Mouse (Mus musculus): ENCODE data around the gene Adcy10. TPM values are rescaled to one million over a fixed set of nuclear protein-coding genes. Genes with fewer than 3 reads are reported as not detected.
A peak's percentile ranks its signal among the peaks of the same experiment; 100 is the strongest.

Gene Adcy10
- total and polyA plus RNA-seq, 2 experiments from 2014 or later = 0.10 TPM; not detected in 1

- H3K4me1 ChIP-seq (ENCODE audit: insufficient read depth) = no peaks in the 10 kb centered on the region
- no peaks in the 10 kb centered on the region for H3K9me3 ChIP-seq (ENCODE audit: low read length)
- no peak overlapping the region for H3K4me3 ChIP-seq (ENCODE audit: low read depth, low read length)
- no peak overlapping the region for H3K9ac ChIP-seq
- no peak overlapping the region for H3K4me2 ChIP-seq (ENCODE audit: low read depth)
- DNase-seq (no peak), ATAC-seq (no peak)
- WGBS = 81% methylated on average over 8 of the region's 8 CpGs
- H3K27me3 ChIP-seq (ENCODE audit: insufficient read depth, low read length) = no peaks in the 10 kb centered on the region
- H3K27ac ChIP-seq (ENCODE audit: low read depth, low read length) = no peak overlapping the region
- TF ChIP-seq CTCF (IDR thresholded peaks at IDR 0.05; ENCODE audit: low read depth) = no peak
- H3K36me3 ChIP-seq (ENCODE audit: insufficient read depth) = peaks cover 20% of the 10 kb centered on the region
Measured at GRCm38 (mm10) chr1:165587845-165588244, 102.9 kb downstream of the Adcy10 start.

GRCm38 (mm10) chr1:165589280-165590048 lies 104.5 kb downstream of the Adcy10 start:
- WGBS = 59% methylated on average over 10 of the region's 10 CpGs
- H3K9ac ChIP-seq = no peak overlapping the region
- TF ChIP-seq CTCF (IDR thresholded peaks at IDR 0.05; ENCODE audit: low read depth) = no peak
- no peak overlapping the region for H3K4me2 ChIP-seq (ENCODE audit: low read depth)
- DNase-seq (no peak), ATAC-seq (peak; percentile 51; the same call in 1 of the 2 replicates)
- 0 out of 2 replicates have a peak overlapping the region, but pooled peaks have one; percentile 15 for H3K27ac ChIP-seq (ENCODE audit: low read depth, low read length)
- no peaks in the 10 kb centered on the region for H3K27me3 ChIP-seq (ENCODE audit: insufficient read depth, low read length)
- H3K4me3 ChIP-seq (ENCODE audit: low read depth, low read length) = no peak overlapping the region
- no peaks in the 10 kb centered on the region for H3K4me1 ChIP-seq (ENCODE audit: insufficient read depth)
- H3K36me3 ChIP-seq (ENCODE audit: insufficient read depth) = peaks cover 28% of the 10 kb centered on the region
- H3K9me3 ChIP-seq (ENCODE audit: low read length) = no peaks in the 10 kb centered on the region

- DNase-seq (no peak), ATAC-seq (no peak)
- no peak for TF ChIP-seq CTCF (IDR thresholded peaks at IDR 0.05; ENCODE audit: low read depth)
- no peak overlapping the region for H3K27ac ChIP-seq (ENCODE audit: low read depth, low read length)
- no peak overlapping the region for H3K9ac ChIP-seq
- no peaks in the 10 kb centered on the region for H3K9me3 ChIP-seq (ENCODE audit: low read length)
- H3K4me3 ChIP-seq (ENCODE audit: low read depth, low read length) = no peak overlapping the region
- H3K36me3 ChIP-seq (ENCODE audit: insufficient read depth) = peaks cover 39% of the 10 kb centered on the region
- no peaks in the 10 kb centered on the region for H3K4me1 ChIP-seq (ENCODE audit: insufficient read depth)
- no peak overlapping the region for H3K4me2 ChIP-seq (ENCODE audit: low read depth)
- H3K27me3 ChIP-seq (ENCODE audit: insufficient read depth, low read length) = no peaks in the 10 kb centered on the region
- 81% methylated on average over 8 of the region's 8 CpGs for WGBS
Measured at GRCm38 (mm10) chr1:165590760-165591159, 105.8 kb downstream of the Adcy10 start.

DNA sequence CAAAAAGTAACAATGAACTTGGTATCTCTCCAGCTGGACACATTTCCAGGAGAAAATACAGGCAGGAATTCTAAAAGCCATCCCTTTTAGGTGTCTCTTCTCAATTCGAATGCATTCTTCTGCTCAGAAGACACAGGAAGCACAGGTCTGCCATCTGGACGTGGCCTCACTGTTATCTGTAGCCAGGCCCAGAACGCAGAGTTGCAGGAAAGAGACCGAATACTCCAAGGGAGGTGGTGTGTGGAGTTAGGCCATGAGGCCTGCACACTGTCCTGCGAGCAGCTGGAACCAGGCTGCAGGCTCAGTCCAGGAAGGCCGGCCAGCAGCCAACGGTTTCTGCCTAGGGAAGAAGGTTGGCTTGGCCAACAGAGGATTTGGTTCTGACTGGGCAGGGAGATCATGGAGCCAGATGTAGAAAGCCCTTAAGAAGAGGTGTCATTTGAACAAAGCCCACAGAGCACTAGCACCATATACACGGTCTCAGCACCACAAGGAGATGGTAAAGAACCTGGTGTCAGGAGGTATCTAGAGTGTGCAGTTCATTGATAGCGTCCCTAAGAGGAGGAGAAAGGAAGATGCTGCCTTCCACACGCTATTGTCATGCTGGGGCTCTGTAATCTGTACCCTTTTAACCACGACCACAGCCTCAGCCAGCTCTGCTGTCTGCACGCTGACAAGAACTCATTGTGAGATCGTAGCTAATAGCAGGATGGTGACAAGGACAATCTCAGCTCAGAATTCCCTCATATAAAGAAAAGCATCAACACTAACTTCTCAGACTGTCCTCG lies 107.5 kb downstream of the Adcy10 start:
- DNase-seq (no peak), ATAC-seq (no peak)
- H3K4me2 ChIP-seq (ENCODE audit: low read depth) = no peak overlapping the region
- 93% methylated on average over 14 of the region's 14 CpGs for WGBS
- H3K4me3 ChIP-seq (ENCODE audit: low read depth, low read length) = no peak overlapping the region
- no peaks in the 10 kb centered on the region for H3K4me1 ChIP-seq (ENCODE audit: insufficient read depth)
- no peaks in the 10 kb centered on the region for H3K27me3 ChIP-seq (ENCODE audit: insufficient read depth, low read length)
- no peaks in the 10 kb centered on the region for H3K9me3 ChIP-seq (ENCODE audit: low read length)
- H3K9ac ChIP-seq = no peak overlapping the region
- peaks cover 39% of the 10 kb centered on the region for H3K36me3 ChIP-seq (ENCODE audit: insufficient read depth)
- no peak overlapping the region for H3K27ac ChIP-seq (ENCODE audit: low read depth, low read length)
- TF ChIP-seq CTCF (IDR thresholded peaks at IDR 0.05; ENCODE audit: low read depth) = no peak

- no peaks in the 10 kb centered on the region for H3K27me3 ChIP-seq (ENCODE audit: insufficient read depth, low read length)
- no peak overlapping the region for H3K4me2 ChIP-seq (ENCODE audit: low read depth)
- H3K9me3 ChIP-seq (ENCODE audit: low read length) = no peaks in the 10 kb centered on the region
- ATAC-seq (no peak), DNase-seq (no peak)
- WGBS = 92% methylated on average over 15 of the region's 15 CpGs
- H3K4me1 ChIP-seq (ENCODE audit: insufficient read depth) = no peaks in the 10 kb centered on the region
- H3K4me3 ChIP-seq (ENCODE audit: low read depth, low read length) = no peak overlapping the region
- no peak overlapping the region for H3K9ac ChIP-seq
- TF ChIP-seq CTCF (IDR thresholded peaks at IDR 0.05; ENCODE audit: low read depth) = no peak
- peaks cover 39% of the 10 kb centered on the region for H3K36me3 ChIP-seq (ENCODE audit: insufficient read depth)
- no peak overlapping the region for H3K27ac ChIP-seq (ENCODE audit: low read depth, low read length)
Measured at GRCm38 (mm10) chr1:165594699-165595421, 109.9 kb downstream of the Adcy10 start.

DNA sequence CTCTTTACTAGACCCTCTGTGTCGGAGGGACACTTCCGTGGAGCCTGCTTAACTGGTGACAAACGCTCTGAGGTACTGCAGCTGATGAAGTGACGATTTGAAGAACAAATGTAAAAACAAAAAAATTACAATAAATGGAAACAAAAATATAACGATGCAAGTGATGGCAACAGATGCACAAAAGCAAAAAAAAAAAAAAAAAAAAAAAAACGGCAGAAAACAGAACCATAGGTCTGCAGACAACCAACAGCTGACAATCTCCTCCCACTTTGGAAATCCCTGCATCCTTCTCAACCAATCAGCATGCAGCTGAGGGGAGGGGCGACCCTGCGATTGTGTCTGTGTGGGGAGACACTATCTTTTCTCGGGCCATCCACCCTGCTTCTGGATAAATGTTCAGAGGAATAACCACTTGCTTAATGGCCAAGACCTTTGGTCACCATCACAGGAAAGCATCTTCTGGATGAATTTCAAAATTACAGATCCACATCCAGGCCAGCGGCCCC lies 116.8 kb downstream of the Adcy10 start:
- Histone ChIP-seq H3K27ac (ENCODE audit: low read depth, low read length) (no peak overlapping the region), H3K4me2 (ENCODE audit: low read depth) (no peak overlapping the region), H3K9ac (no peak overlapping the region), H3K36me3 (ENCODE audit: insufficient read depth) (peaks cover 35% of the 10 kb centered on the region), H3K4me3 (ENCODE audit: low read depth, low read length) (no peak overlapping the region), H3K27me3 (ENCODE audit: insufficient read depth, low read length) (no peaks in the 10 kb centered on the region), H3K9me3 (ENCODE audit: low read length) (no peaks in the 10 kb centered on the region), H3K4me1 (ENCODE audit: insufficient read depth) (no peaks in the 10 kb centered on the region)
- TF ChIP-seq CTCF (IDR thresholded peaks at IDR 0.05; ENCODE audit: low read depth) = no peak
- 83% methylated on average over 10 of the region's 10 CpGs for WGBS
- DNase-seq (no peak), ATAC-seq (no peak)
